Mouse (Mus musculus) limb, embryonic 10.5 days (tissue): ENCODE results near the gene Doc2g. TPM values are rescaled to one million over a fixed set of nuclear protein-coding genes. Genes with fewer than 3 reads are reported as not detected.

ENCODE experiments used
- DNase-seq: peaks from one replicate; pipeline ENCODE4 v3.0.0-alpha.2; 2017; ENCODE audit warnings: low spot score
- H3K27ac ChIP-seq: fragments of 300-500 bp; sonication (generic); 2 replicates; pipeline ENCODE4 v1.5.1; 2016; ENCODE audit warnings: mild to moderate bottlenecking
- H3K27me3 ChIP-seq: fragments of 300-500 bp; sonication (generic); 2 replicates; pipeline ENCODE4 v1.6.1; 2016; ENCODE audit warnings: low read depth, mild to moderate bottlenecking; ENCODE audit not compliant: poor library complexity, severe bottlenecking
- H3K36me3 ChIP-seq: fragments of 300-500 bp; sonication (generic); 2 replicates; pipeline ENCODE4 v1.6.1; 2016; ENCODE audit warnings: mild to moderate bottlenecking, moderate library complexity
- H3K4me1 ChIP-seq: fragments of 300-500 bp; sonication (generic); 2 replicates; pipeline ENCODE4 v1.6.1; 2016
- H3K4me3 ChIP-seq: fragments of 300-500 bp; sonication (generic); 2 replicates; pipeline ENCODE4 v1.5.1; 2016; ENCODE audit warnings: mild to moderate bottlenecking, moderate library complexity
- H3K9me3 ChIP-seq: fragments of 300-500 bp; sonication (generic); replicated peaks from 2 replicates; pipeline ENCODE4 v1.6.1; 2016; ENCODE audit warnings: mild to moderate bottlenecking
- WGBS: fragments of 180-500 bp; shearing (Covaris S2); methylation state at CpG from one replicate; pipeline ENCODE4 v1.1.7; 2016; 5-methylcytosine and 5-hydroxymethylcytosine counted together
- polyA plus RNA-seq: library from polyadenylated mRNA; unstranded; fragments of >200 nt; fragmentation: Nextera tagmentation; extraction: Ambion mirVana; gene quantifications from 2 replicates; pipeline ENCODE4 v1.2.1, GENCODE M21; 2016

Gene Doc2g
- polyA plus RNA-seq, 1 experiment from 2014 or later, result 7.6 TPM

DNA sequence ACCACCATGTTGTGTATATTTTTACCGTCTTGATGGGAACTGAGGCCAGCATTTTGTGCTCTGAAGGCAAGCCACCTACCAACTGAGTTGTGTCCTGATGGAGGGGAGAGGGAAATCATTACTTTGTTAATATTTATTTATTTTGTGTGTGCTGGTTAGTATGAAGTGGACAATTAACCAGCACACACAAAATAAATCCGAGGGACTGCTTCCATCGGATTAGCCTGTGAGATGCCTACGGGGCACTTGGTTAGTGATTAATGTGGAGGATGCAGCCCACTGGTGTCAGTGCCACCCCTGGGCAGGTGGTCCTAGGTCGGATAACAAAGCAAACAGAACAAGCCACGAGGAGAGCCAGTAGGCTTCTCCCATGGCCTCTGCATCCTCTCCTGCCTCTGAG is 8.2 kb upstream of the Doc2g start:
- peaks cover 37% of the 10 kb centered on the region for H3K4me1 ChIP-seq
- H3K36me3 ChIP-seq, result no peaks in the 10 kb centered on the region
- no peak overlapping the region for H3K27ac ChIP-seq
- 0 out of 2 replicates have a peak, but pooled peaks cover 5% of the 10 kb centered on the region for H3K27me3 ChIP-seq
- no peak for DNase-seq
- no peak overlapping the region for H3K4me3 ChIP-seq
- WGBS, result 75% methylated on average over 6 of the region's 6 CpGs
- no peaks in the 10 kb centered on the region for H3K9me3 ChIP-seq

DNA sequence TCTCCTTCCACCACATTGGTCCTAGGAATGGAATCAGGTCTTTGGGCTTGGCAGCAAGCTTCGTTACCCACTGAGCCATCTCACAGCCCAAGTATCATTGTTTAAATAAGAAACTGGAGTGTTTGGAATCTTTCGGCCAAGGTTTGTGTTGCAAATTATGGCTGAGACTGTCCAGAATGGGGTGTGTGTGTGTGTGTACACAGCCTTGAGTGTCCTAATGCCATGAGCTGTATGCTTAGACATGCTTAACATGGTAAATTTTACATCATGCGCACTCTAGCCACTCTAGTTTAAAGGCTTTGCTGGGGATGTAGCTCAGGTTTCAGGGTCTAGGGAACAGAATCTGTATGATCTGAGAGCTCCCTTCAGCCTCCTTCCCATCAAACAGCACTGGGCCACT is 7.6 kb upstream of the Doc2g start:
- Histone ChIP-seq H3K36me3 (no peaks in the 10 kb centered on the region), H3K4me1 (peaks cover 34% of the 10 kb centered on the region), H3K27me3 (0 out of 2 replicates have a peak, but pooled peaks cover 5% of the 10 kb centered on the region), H3K4me3 (no peak overlapping the region), H3K9me3 (no peaks in the 10 kb centered on the region), H3K27ac (no peak overlapping the region)
- DNase-seq, result no peak
- WGBS, result 94% methylated on average over 3 of the region's 3 CpGs

DNA sequence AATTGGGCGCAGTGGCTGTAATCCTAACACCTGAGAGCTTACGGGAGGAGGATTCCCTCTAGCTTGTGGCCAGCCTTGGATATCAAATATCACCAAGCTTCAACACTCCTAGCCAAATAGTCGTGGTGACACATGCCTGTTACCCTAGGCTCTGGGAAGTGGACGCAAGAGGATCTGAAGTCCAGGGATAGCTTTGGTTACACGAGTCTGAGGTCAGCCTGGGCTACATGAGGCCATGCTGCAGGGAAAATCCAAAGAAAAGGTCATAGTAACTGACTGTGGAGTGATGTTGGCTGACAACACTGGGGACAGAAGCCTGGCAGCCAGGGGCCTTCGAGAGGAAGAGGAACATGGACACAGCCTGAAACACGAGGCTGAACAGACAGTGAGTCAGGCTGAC is 7.0 kb upstream of the Doc2g start:
- 68% methylated on average over 7 of the region's 7 CpGs for WGBS
- DNase-seq, result no peak
- no peaks in the 10 kb centered on the region for H3K36me3 ChIP-seq
- no peak overlapping the region for H3K4me3 ChIP-seq
- H3K9me3 ChIP-seq, result no peaks in the 10 kb centered on the region
- H3K4me1 ChIP-seq, result peaks cover 31% of the 10 kb centered on the region
- H3K27ac ChIP-seq, result no peak overlapping the region
- 0 out of 2 replicates have a peak, but pooled peaks cover 5% of the 10 kb centered on the region for H3K27me3 ChIP-seq

DNA sequence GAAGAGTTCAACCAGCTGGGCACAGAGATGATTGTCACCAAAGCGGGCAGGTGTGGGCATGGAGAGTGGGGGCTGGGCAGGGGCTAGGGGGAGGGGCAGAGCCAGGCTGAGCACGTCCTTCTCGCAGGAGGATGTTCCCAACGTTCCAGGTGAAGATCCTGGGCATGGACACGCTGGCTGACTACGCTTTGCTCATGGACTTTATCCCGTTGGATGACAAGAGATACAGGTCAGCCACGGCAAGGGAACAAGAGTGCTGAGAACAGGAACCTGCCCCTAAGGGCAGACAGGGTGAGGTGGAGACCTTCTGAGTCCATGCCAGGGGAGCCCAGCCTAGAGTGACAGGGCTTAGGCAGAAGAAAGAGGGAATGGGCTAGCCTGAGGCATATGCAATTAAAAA is 6.4 kb upstream of the Doc2g start:
- Histone ChIP-seq H3K4me3 (no peak overlapping the region), H3K4me1 (peaks cover 37% of the 10 kb centered on the region), H3K27me3 (0 out of 2 replicates have a peak, but pooled peaks cover 2% of the 10 kb centered on the region), H3K27ac (no peak overlapping the region), H3K9me3 (no peaks in the 10 kb centered on the region), H3K36me3 (no peaks in the 10 kb centered on the region)
- 86% methylated on average over 8 of the region's 8 CpGs for WGBS
- DNase-seq, result no peak

DNA sequence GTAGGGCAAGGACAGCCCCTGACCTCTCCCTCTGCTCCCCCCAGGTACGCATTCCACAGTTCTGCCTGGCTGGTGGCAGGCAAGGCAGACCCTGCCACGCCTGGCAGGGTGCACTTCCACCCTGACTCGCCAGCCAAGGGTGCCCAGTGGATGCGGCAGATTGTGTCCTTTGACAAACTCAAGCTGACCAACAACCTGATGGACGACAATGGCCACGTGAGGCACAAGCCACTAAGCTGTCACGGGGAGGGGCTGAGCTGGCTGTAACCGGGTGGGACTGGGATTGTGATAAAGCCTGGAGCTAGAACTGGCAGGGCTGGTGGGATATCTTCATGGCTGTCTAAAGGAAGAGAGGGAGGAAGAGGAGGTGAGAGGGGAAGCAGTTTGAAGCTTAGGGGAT is 5.9 kb upstream of the Doc2g start:
- Histone ChIP-seq H3K4me1 (peaks cover 39% of the 10 kb centered on the region), H3K27ac (no peak overlapping the region), H3K9me3 (no peaks in the 10 kb centered on the region), H3K36me3 (no peaks in the 10 kb centered on the region), H3K27me3 (no peaks in the 10 kb centered on the region), H3K4me3 (no peak overlapping the region)
- DNase-seq, result no peak
- 68% methylated on average over 8 of the region's 8 CpGs for WGBS

DNA sequence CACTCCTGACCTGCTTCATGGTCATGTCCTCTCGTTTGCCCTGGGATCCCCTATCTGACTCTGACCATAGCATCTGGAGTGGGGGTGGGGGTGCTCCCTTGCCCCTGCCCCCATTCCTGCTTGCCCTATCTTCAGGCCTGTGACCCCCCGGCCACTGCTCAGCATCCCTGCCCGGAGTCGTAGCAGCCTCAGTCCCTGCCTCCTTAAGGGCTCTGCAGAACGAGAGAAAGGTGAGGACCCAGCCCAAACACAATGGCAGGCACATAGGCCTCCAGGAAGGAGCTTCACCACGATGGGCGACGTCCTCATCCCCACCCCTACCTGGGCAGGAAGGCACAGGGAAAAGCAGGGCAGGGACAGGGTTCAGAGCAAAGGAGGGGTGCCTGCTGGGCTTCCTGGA is 4.8 kb upstream of the Doc2g start:
- DNase-seq, result peak; percentile 28
- Histone ChIP-seq H3K27me3 (no peaks in the 10 kb centered on the region), H3K9me3 (no peaks in the 10 kb centered on the region), H3K27ac (no peak overlapping the region), H3K4me1 (peaks cover 34% of the 10 kb centered on the region), H3K36me3 (no peaks in the 10 kb centered on the region), H3K4me3 (no peak overlapping the region)
- 77% methylated on average over 8 of the region's 8 CpGs for WGBS

DNA sequence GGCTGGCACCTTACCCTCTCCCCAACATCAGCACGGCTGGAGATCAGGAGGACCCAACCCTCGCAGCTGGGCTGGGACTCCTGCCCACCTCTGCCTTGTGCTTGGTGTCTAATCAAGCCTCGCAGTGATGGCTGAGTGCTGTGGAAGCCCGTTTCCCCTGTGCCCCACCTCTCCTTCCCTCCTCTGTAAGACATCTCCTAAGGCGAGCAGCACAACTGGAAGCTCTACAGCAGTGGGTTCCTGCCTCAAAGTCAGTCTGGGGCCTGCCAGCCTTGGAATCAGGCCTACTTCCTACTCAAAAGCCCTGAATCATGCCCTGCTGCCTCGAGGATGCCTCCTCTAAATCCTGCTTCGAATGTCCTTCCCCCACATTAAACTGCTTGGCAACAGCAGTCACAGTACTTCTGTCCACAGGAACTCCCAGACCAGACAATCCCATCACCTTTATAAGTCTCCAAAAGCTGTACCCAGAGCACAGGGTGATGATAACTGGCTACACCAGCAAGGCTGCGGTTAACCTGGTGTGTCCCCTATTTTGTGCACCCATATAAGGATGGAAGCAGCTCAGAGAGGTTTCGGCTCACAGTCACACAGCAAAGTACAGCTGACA is 3.9 kb upstream of the Doc2g start:
- 86% methylated on average over 9 of the region's 9 CpGs for WGBS
- no peaks in the 10 kb centered on the region for H3K27me3 ChIP-seq
- H3K4me1 ChIP-seq, result peaks cover 34% of the 10 kb centered on the region
- H3K36me3 ChIP-seq, result peaks cover 2% of the 10 kb centered on the region; the same call in 1 of the 2 replicates
- H3K4me3 ChIP-seq, result peak overlapping the region; percentile 66
- H3K9me3 ChIP-seq, result no peaks in the 10 kb centered on the region
- no peak overlapping the region for H3K27ac ChIP-seq
- no peak for DNase-seq

DNA sequence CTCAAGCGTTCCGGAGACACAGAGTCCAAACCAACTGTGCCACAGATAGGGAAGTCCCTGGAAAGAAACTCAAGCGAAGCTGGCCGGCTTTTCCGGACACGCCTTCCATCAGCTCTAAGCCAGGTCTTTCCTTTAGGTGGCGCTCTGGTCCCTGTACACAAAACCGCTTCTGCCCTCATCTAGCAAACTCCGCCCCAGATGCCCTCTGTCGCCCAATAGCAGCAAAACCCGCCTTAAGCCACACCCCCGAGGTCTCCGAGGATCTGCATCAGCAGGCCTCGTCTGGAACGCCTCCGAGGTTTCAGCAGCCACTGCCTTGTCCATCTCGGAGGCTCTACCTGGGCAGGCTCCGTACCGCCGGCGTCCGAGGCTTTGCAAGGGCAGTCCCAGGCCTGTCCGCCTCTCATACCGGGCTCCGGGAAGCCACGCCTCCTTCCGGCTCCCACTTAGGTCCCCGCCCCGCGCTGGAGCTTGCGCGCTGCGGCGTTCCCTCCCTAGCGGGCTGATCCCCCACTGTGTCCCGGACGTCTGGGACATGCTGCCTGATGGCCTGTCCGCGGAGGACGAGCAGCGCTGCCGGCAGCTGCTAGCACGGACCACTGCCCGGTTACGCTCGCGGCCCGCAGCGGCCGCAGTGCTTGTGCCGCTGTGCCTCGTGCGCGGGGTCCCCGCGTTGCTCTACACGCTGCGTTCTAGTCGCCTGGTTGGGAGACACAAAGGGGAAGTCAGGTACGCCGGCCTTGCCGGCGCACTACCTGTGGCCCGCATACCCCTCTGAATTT is 2.8 kb upstream of the Doc2g start, which contains the start of the genes Nudt8 and Gm49405:
Nudt8 (plus strand) TSS at position 462 of the 782 bp plus-strand sequence.
Gm49405 (plus strand) TSS at position 508 of the 782 bp plus-strand sequence.
- Histone ChIP-seq H3K27ac (peak within 1 kb of the TSS; percentile 93), H3K36me3 (peaks cover 13% of the 10 kb centered on the region), H3K9me3 (no peaks in the 10 kb centered on the region), H3K4me1 (peaks cover 31% of the 10 kb centered on the region), H3K27me3 (no peaks in the 10 kb centered on the region), H3K4me3 (peak within 1 kb of the TSS; percentile 66)
- WGBS, result under 1% methylated on average over 64 of the region's 64 CpGs
- peak; percentile 92 for DNase-seq

DNA sequence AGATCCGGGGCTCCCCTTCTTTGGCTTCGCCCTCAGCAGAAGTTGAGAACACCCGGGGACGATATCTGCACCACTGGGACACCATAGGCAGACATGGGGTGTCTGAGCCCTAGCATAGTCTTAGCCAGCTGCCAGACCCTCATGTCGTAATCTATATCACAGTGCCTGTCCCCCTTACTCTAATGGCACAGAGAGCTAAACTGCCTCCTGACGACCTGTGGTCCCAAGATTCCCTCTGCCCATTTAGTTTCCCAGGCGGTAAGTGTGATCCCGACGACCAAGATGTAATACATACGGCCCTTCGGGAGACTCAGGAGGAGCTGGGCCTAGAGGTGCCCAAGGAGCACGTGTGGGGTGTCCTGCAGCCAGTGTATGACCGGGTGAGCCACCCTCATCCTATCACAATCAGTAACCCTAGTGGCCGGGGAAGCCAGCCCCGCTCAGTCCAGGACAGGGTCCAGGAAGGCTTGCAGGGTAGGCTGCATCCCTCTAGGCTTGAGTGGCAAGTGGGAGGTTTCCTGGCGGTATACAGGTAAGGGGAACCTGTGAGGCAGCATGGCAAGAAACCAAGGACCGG is 2.1 kb upstream of the Doc2g start:
- no peaks in the 10 kb centered on the region for H3K9me3 ChIP-seq
- H3K27me3 ChIP-seq, result no peaks in the 10 kb centered on the region
- peaks cover 31% of the 10 kb centered on the region for H3K4me1 ChIP-seq
- peaks cover 18% of the 10 kb centered on the region for H3K36me3 ChIP-seq
- WGBS, result 19% methylated on average over 17 of the region's 17 CpGs
- peak overlapping the region; percentile 93 for H3K27ac ChIP-seq
- no peak for DNase-seq
- H3K4me3 ChIP-seq, result peak overlapping the region; percentile 66

DNA sequence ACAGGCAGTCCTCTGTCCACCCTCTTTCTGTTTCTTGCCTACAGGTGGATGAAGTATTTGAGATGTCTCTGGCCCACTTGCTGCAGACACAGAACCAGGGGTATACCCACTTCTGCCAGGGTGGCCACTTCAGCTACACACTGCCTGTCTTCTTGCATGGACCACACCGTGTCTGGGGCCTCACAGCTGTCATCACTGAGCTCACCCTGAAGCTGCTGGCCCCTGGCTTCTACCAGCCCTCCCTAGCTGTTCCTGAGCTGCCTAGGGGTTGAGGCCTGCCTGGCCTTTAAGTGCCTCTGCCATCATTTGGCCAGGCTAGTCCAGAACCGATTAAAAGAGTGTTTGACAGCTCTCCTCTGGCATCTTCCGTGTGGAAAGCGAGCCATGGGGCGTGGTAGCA is 1.4 kb upstream of the Doc2g start:
- Histone ChIP-seq H3K4me1 (peaks cover 31% of the 10 kb centered on the region), H3K9me3 (no peaks in the 10 kb centered on the region), H3K27ac (peak overlapping the region; percentile 93), H3K4me3 (peak overlapping the region; percentile 66; the same call in 1 of the 2 replicates), H3K36me3 (peaks cover 26% of the 10 kb centered on the region), H3K27me3 (no peaks in the 10 kb centered on the region)
- DNase-seq, result no peak
- whole genome bisulfite sequencing, result 81% methylated on average over 5 of the region's 5 CpGs

DNA sequence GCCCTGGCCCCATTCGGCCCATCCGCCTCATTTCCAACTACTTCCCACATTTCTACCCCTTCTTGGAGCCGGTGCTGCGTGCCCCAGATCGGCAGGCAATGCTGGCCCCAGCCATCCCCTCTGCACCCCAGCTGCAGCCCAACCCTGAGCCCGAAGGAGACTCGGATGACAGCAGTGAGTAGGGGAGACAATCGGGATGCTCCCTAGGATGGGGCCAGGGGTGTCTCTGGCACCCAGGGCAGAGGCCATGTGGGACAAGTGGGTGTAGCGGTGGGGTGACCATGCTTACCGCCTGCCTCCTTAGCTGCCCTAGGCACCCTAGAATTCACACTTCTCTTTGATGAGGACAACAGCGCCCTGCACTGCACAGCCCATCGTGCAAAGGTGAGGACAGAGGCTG is 528 bp downstream of the Doc2g start:
- Histone ChIP-seq H3K27ac (no peak overlapping the region), H3K4me3 (no peak overlapping the region), H3K4me1 (peaks cover 22% of the 10 kb centered on the region), H3K27me3 (no peaks in the 10 kb centered on the region), H3K36me3 (peaks cover 44% of the 10 kb centered on the region), H3K9me3 (no peaks in the 10 kb centered on the region)
- no peak for DNase-seq
- WGBS, result 69% methylated on average over 12 of the region's 12 CpGs

DNA sequence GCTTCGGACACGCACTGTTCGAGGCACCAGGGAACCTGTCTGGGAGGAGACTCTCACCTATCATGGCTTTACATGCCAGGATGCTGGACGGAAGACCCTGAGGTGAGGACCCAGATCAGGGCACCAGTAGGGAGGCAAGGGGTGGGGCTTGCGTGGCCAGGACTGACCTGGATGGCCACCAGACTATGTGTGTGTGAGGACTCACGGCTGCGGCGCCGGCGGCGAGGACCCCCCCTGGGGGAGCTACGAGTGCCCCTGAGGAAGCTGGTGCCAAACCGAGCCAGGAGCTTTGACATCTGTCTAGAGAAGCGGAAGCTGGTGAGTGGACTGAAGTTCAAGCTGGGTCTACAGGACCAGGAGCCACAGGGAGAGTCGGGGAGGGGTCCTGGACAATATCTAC is 1.2 kb downstream of the Doc2g start:
- Histone ChIP-seq H3K4me1 (peaks cover 18% of the 10 kb centered on the region), H3K4me3 (no peak overlapping the region; the same call in 1 of the 2 replicates), H3K36me3 (peaks cover 51% of the 10 kb centered on the region), H3K27me3 (no peaks in the 10 kb centered on the region), H3K9me3 (no peaks in the 10 kb centered on the region), H3K27ac (no peak overlapping the region)
- 92% methylated on average over 15 of the region's 15 CpGs for WGBS
- peak; percentile 31 for DNase-seq

DNA sequence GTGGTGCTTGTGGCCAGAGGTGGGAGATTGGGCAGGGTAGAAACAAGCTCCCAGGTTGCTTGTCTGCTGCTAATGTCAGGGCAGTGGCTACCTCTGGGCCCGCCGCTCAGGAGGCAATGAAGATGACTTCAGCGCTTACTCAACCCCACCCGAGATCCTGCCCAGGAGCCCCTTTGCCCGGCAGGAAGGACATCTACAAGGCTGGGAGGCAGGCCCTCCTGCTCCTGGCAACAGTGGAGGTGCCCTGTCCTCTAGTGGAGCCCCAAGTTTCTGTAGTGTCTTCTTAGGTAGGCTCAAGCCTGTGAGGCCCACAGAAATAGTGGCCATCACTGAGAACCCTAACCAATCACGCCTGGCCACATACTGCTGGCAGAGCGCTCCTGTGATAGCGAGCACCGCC is 2.0 kb downstream of the Doc2g start:
- Histone ChIP-seq H3K27me3 (no peaks in the 10 kb centered on the region), H3K9me3 (no peaks in the 10 kb centered on the region), H3K4me1 (peaks cover 12% of the 10 kb centered on the region), H3K36me3 (peaks cover 59% of the 10 kb centered on the region), H3K27ac (no peak overlapping the region), H3K4me3 (no peak overlapping the region)
- DNase-seq, result no peak
- WGBS, result 90% methylated on average over 9 of the region's 9 CpGs
